Mouse (Mus musculus): Measurements from ENCODE around the gene Klhdc7a.

- TF ChIP-seq CTCF (IDR thresholded peaks at IDR 0.05; ENCODE audit: low read depth, low read length) (no peak), TAL1 (conservative IDR thresholded peaks at IDR 0.05; ENCODE audit: low read depth, low read length) (no peak), GATA1 (IDR thresholded peaks at IDR 0.05; ENCODE audit: borderline replicate concordance, low read length) (no peak), GATA2 (IDR thresholded peaks at IDR 0.05; ENCODE audit: borderline replicate concordance, low read depth, low read length) (no peak)
Measured at GRCm38 (mm10) chr4:139931790-139932510, 35.9 kb downstream of the Klhdc7a start.

Measured in G1E (cell line).